8 mouse cellular contexts compared by ENCODE assay signal in the genomic region with DNA sequence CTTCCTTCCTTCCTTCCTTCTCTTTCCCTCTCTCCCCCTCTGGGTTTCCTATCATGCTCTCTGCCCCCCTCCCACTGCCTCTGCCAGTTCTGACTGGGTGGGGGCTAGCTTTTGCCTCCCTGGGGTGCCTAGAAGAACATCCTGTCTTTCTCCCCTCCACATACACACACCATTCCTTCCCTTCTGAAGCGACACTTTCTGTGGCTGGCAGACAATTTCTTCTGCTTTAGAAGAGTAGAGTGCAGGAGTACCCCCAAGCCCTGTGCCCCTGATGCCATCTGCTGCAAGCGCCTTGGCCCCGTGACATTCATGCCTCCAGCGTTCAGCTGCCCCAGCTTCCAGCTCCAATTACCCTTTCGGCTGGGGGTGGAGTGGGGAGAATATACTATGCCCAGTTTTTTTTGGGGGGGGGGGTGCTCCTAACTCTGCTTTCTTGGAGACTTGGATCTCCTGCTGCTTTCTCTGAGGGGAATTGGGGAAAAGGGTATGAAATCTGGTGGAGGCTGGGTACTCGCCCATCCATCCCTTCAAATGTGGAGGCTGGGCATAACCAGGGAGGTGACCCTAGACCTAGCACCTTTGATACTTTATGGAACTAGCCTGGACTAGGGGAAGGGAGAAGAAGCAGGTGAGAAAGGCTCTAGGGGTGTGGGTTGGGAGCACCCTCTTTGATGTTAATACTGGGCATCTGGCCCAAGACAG. TPM values are rescaled to one million over a fixed set of nuclear protein-coding genes. Genes with fewer than 3 reads are reported as not detected.
DNase-seq lines count a peak whose midpoint lies in the region; ATAC-seq and TF ChIP-seq lines count a peak whose summit lies in the region.

No protein-coding gene starts in this region.

- no peak for ATAC-seq in lung, embryonic 16.5 days (ENCODE audit: low read depth)
- no peak for ATAC-seq in forebrain, embryonic 13.5 days
- ATAC-seq in intestine, embryonic 16.5 days, result no peak
- ATAC-seq in neural tube, embryonic 14.5 days (ENCODE audit: low read depth), result no peak

- no peak for TF ChIP-seq CTCF in cerebellum, adult 2 months (IDR thresholded peaks at IDR 0.05; ENCODE audit: borderline replicate concordance, insufficient read depth, low read depth, low read length)

- H3K4me2 ChIP-seq in lung, embryonic 16.5 days (ENCODE audit: low read depth, low read length), result peak overlapping the region; percentile 43
- peak overlapping the region; percentile 88 for H3K4me2 ChIP-seq in forebrain, embryonic 13.5 days
- H3K4me2 ChIP-seq in intestine, embryonic 16.5 days (ENCODE audit: low read depth, low read length), result peak overlapping the region; percentile 61
- peak overlapping the region; percentile 70 for H3K4me2 ChIP-seq in neural tube, embryonic 14.5 days (ENCODE audit: low read depth, low read length)

- H3K9ac ChIP-seq in lung, embryonic 16.5 days (ENCODE audit: low read length), result peak overlapping the region; percentile 57
- H3K9ac ChIP-seq in forebrain, embryonic 13.5 days, result peak overlapping the region; percentile 69
- H3K9ac ChIP-seq in intestine, embryonic 16.5 days (ENCODE audit: low read depth, low read length), result peak overlapping the region; percentile 66
- H3K9ac ChIP-seq in neural tube, embryonic 14.5 days (replicated peaks; ENCODE audit: low read depth, low read length), result peak overlapping the region; percentile 63

- no peaks in the 10 kb centered on the region for H3K27me3 ChIP-seq in lung, embryonic 16.5 days (ENCODE audit: control insufficient read depth, insufficient read depth, low read depth, low read length)
- H3K27me3 ChIP-seq in cerebellum, adult 2 months (ENCODE audit: control insufficient read depth, insufficient read depth, low read length), result no peaks in the 10 kb centered on the region
- H3K27me3 ChIP-seq in forebrain, embryonic 13.5 days, result no peaks in the 10 kb centered on the region
- no peaks in the 10 kb centered on the region for H3K27me3 ChIP-seq in intestine, embryonic 16.5 days (replicated peaks; ENCODE audit: control insufficient read depth, insufficient read depth, low read length)
- no peaks in the 10 kb centered on the region for H3K27me3 ChIP-seq in neural tube, embryonic 14.5 days (ENCODE audit: control insufficient read depth, insufficient read depth, low read length)

- WGBS in lung, embryonic 16.5 days, result 29% methylated on average over 6 of the region's 6 CpGs
- 8% methylated on average over 6 of the region's 6 CpGs for WGBS in cerebellum, adult 2 months
- WGBS in forebrain, embryonic 13.5 days, result 18% methylated on average over 6 of the region's 6 CpGs
- WGBS in intestine, embryonic 16.5 days, result 19% methylated on average over 6 of the region's 6 CpGs
- WGBS in neural tube, embryonic 14.5 days, result 10% methylated on average over 6 of the region's 6 CpGs

- H3K9me3 ChIP-seq in lung, embryonic 16.5 days (ENCODE audit: control insufficient read depth, low read length), result no peaks in the 10 kb centered on the region
- no peaks in the 10 kb centered on the region for H3K9me3 ChIP-seq in forebrain, embryonic 13.5 days (replicated peaks)
- no peaks in the 10 kb centered on the region for H3K9me3 ChIP-seq in intestine, embryonic 16.5 days (ENCODE audit: control insufficient read depth, low read length)
- H3K9me3 ChIP-seq in neural tube, embryonic 14.5 days (ENCODE audit: control insufficient read depth, low read length), result no peaks in the 10 kb centered on the region

- no peak overlapping the region; the same call in 1 of the 2 replicates for H3K4me3 ChIP-seq in lung, embryonic 16.5 days (ENCODE audit: low read length)
- H3K4me3 ChIP-seq in cerebellum, adult 2 months (replicated peaks; ENCODE audit: insufficient read depth, low read depth, low read length), result peak overlapping the region; percentile 55
- H3K4me3 ChIP-seq in forebrain, embryonic 13.5 days, result peak overlapping the region; percentile 28
- H3K4me3 ChIP-seq in intestine, embryonic 16.5 days (ENCODE audit: low read length), result peak overlapping the region; percentile 34
- peak overlapping the region; percentile 0; the same call in 1 of the 2 replicates for H3K4me3 ChIP-seq in neural tube, embryonic 14.5 days (ENCODE audit: low read depth, low read length)

- no peaks in the 10 kb centered on the region for H3K36me3 ChIP-seq in lung, embryonic 16.5 days (ENCODE audit: control insufficient read depth, insufficient read depth, low read length)
- peaks cover 5% of the 10 kb centered on the region; the same call in 1 of the 2 replicates for H3K36me3 ChIP-seq in forebrain, embryonic 13.5 days (ENCODE audit: poor library complexity, severe bottlenecking)
- no peaks in the 10 kb centered on the region for H3K36me3 ChIP-seq in intestine, embryonic 16.5 days (ENCODE audit: control insufficient read depth, insufficient read depth, low read length)
- H3K36me3 ChIP-seq in neural tube, embryonic 14.5 days (ENCODE audit: control insufficient read depth, insufficient read depth, low read length), result no peaks in the 10 kb centered on the region

- no peak for TF ChIP-seq POLR2A in cerebellum, adult 2 months (IDR thresholded peaks at IDR 0.05; ENCODE audit: borderline replicate concordance, insufficient read depth, low read length)

- peaks cover 96% of the 10 kb centered on the region for H3K4me1 ChIP-seq in lung, embryonic 16.5 days (replicated peaks; ENCODE audit: control insufficient read depth, insufficient read depth, low read length)
- H3K4me1 ChIP-seq in cerebellum, adult 2 months (ENCODE audit: control insufficient read depth, insufficient read depth, low read length), result peaks cover 75% of the 10 kb centered on the region
- H3K4me1 ChIP-seq in forebrain, embryonic 13.5 days, result peaks cover 98% of the 10 kb centered on the region
- H3K4me1 ChIP-seq in intestine, embryonic 16.5 days (ENCODE audit: control insufficient read depth, insufficient read depth, low read length), result peaks cover 96% of the 10 kb centered on the region
- H3K4me1 ChIP-seq in neural tube, embryonic 14.5 days (ENCODE audit: control insufficient read depth, insufficient read depth, low read length), result peaks cover 89% of the 10 kb centered on the region

- no peak for DNase-seq in lung, postnatal 25 days (ENCODE audit: low spot score)
- DNase-seq in cerebellum, adult 2 months, result peak; percentile 63 to 66
- DNase-seq in layer of hippocampus, adult 9-10 months (ENCODE audit: low spot score), result no peak
- no peak for DNase-seq in layer of hippocampus, postnatal 14 days (ENCODE audit: low spot score in 2 of 2)

- H3K27ac ChIP-seq in lung, embryonic 16.5 days (ENCODE audit: low read length), result peak overlapping the region; percentile 91
- H3K27ac ChIP-seq in cerebellum, adult 2 months (ENCODE audit: insufficient read depth, low read length), result peak overlapping the region; percentile 100
- peak overlapping the region; percentile 95 for H3K27ac ChIP-seq in forebrain, embryonic 13.5 days
- H3K27ac ChIP-seq in intestine, embryonic 16.5 days (ENCODE audit: low read length), result peak overlapping the region; percentile 97
- H3K27ac ChIP-seq in neural tube, embryonic 14.5 days (ENCODE audit: low read depth, low read length), result peak overlapping the region; percentile 93

RNA-seq across cellular contexts. Expression of a gene that starts 7.5 kb away (rescaled TPM):
- polyA plus RNA-seq in lung, embryonic 16.5 days (2015; fragmentation: Nextera tagmentation; extraction: Ambion mirVana), result 36.3 and 36.4 TPM in 2 replicates
- polyA plus RNA-seq in cerebellum, adult 2 months (2012; rRNA removed), result 439 and 447 TPM in 2 replicates
- polyA plus RNA-seq in forebrain, embryonic 13.5 days (2015; fragmentation: Nextera tagmentation; extraction: Ambion mirVana), result 93.5 and 95.2 TPM in 2 replicates
- 41.5 and 42.0 TPM in 2 replicates for polyA plus RNA-seq in intestine, embryonic 16.5 days (2015; fragmentation: Nextera tagmentation; extraction: Ambion mirVana)
- 148 and 186 TPM in 2 replicates for polyA plus RNA-seq in neural tube, embryonic 14.5 days (2014; fragmentation: Nextera tagmentation; extraction: Ambion mirVana)
- 1,000 to 10,000 TPM; 1,264 to 1,291 TPM for total RNA-seq in layer of hippocampus, postnatal 14 days (2021)

RNA-seq across cellular contexts. Expression of a gene that starts 18.7 kb away (rescaled TPM):
- 56.6 and 57.8 TPM in 2 replicates for polyA plus RNA-seq in lung, embryonic 16.5 days (2015; fragmentation: Nextera tagmentation; extraction: Ambion mirVana)
- polyA plus RNA-seq in cerebellum, adult 2 months (2012; rRNA removed), result 105 and 108 TPM in 2 replicates
- 79.0 and 86.0 TPM in 2 replicates for polyA plus RNA-seq in forebrain, embryonic 13.5 days (2015; fragmentation: Nextera tagmentation; extraction: Ambion mirVana)
- 36.8 and 38.5 TPM in 2 replicates for polyA plus RNA-seq in intestine, embryonic 16.5 days (2015; fragmentation: Nextera tagmentation; extraction: Ambion mirVana)
- 52.3 and 59.4 TPM in 2 replicates for polyA plus RNA-seq in neural tube, embryonic 14.5 days (2014; fragmentation: Nextera tagmentation; extraction: Ambion mirVana)
- 100 to 1,000 TPM; 109 to 110 TPM for total RNA-seq in layer of hippocampus, postnatal 14 days (2021)

RNA-seq across cellular contexts. Expression of a gene that starts 27.2 kb away (rescaled TPM):
- 1.4 and 1.6 TPM in 2 replicates for polyA plus RNA-seq in lung, embryonic 16.5 days (2015; fragmentation: Nextera tagmentation; extraction: Ambion mirVana)
- polyA plus RNA-seq in cerebellum, adult 2 months (2012; rRNA removed), result 144 and 167 TPM in 2 replicates
- 2.1 and 2.3 TPM in 2 replicates for polyA plus RNA-seq in forebrain, embryonic 13.5 days (2015; fragmentation: Nextera tagmentation; extraction: Ambion mirVana)
- polyA plus RNA-seq in intestine, embryonic 16.5 days (2015; fragmentation: Nextera tagmentation; extraction: Ambion mirVana), result 2.3 and 2.7 TPM in 2 replicates
- 3.8 and 3.9 TPM in 2 replicates for polyA plus RNA-seq in neural tube, embryonic 14.5 days (2014; fragmentation: Nextera tagmentation; extraction: Ambion mirVana)
- total RNA-seq in layer of hippocampus, postnatal 14 days (2021), result 10 to 100 TPM; 53.3 to 65.3 TPM

RNA-seq across cellular contexts. Expression of a gene that starts 46.9 kb away (rescaled TPM):
- not detected in 2 replicates for polyA plus RNA-seq in lung, embryonic 16.5 days (2015; fragmentation: Nextera tagmentation; extraction: Ambion mirVana)
- polyA plus RNA-seq in cerebellum, adult 2 months (2012; rRNA removed), result not detected in 2 replicates
- polyA plus RNA-seq in forebrain, embryonic 13.5 days (2015; fragmentation: Nextera tagmentation; extraction: Ambion mirVana), result 0.12 TPM in 1 of 2 replicates, not detected in the other
- 0.10 TPM in 1 of 2 replicates, not detected in the other for polyA plus RNA-seq in intestine, embryonic 16.5 days (2015; fragmentation: Nextera tagmentation; extraction: Ambion mirVana)
- polyA plus RNA-seq in neural tube, embryonic 14.5 days (2014; fragmentation: Nextera tagmentation; extraction: Ambion mirVana), result not detected in 2 replicates
- not detected for total RNA-seq in layer of hippocampus, postnatal 14 days (2021)

RNA-seq across cellular contexts. Expression of a gene that starts 47.4 kb away (rescaled TPM):
- polyA plus RNA-seq in lung, embryonic 16.5 days (2015; fragmentation: Nextera tagmentation; extraction: Ambion mirVana), result 19.4 and 20.3 TPM in 2 replicates
- 99.1 and 103 TPM in 2 replicates for polyA plus RNA-seq in cerebellum, adult 2 months (2012; rRNA removed)
- 31.3 and 32.9 TPM in 2 replicates for polyA plus RNA-seq in forebrain, embryonic 13.5 days (2015; fragmentation: Nextera tagmentation; extraction: Ambion mirVana)
- polyA plus RNA-seq in intestine, embryonic 16.5 days (2015; fragmentation: Nextera tagmentation; extraction: Ambion mirVana), result 13.5 and 14.5 TPM in 2 replicates
- polyA plus RNA-seq in neural tube, embryonic 14.5 days (2014; fragmentation: Nextera tagmentation; extraction: Ambion mirVana), result 24.2 and 26.9 TPM in 2 replicates
- 100 to 1,000 TPM; 149 to 161 TPM for total RNA-seq in layer of hippocampus, postnatal 14 days (2021)

Comparison
In these comparisons a context has a peak if more than half of its experiments do, and no peak if none do; other contexts are left out.
1. DNase-seq: peak in cerebellum, adult 2 months (2 of 2); none in lung, postnatal 25 days (single experiment), layer of hippocampus, adult 9-10 months (single experiment) and layer of hippocampus, postnatal 14 days (0 of 2).
2. RNA of a gene that starts 27.2 kb away (polyA plus RNA-seq): 144 to 167 TPM in cerebellum, adult 2 months; 3.8 to 3.9 TPM in neural tube, embryonic 14.5 days, 2.1 to 2.3 TPM in forebrain, embryonic 13.5 days, 2.3 to 2.7 TPM in intestine, embryonic 16.5 days and 1.4 to 1.6 TPM in lung, embryonic 16.5 days; every median in the first group is over 10 times any median in the second.
3. Peak in every context shown above with its lines, with median percentiles within 50 percentile points of each other: H3K27ac ChIP-seq, H3K4me2 ChIP-seq and H3K9ac ChIP-seq.